Mouse (Mus musculus) MEL (cell line): ENCODE data around the gene Dph1. TPM values are rescaled to one million over a fixed set of nuclear protein-coding genes. Genes with fewer than 3 reads are reported as not detected.
A peak's percentile ranks its signal among the peaks of the same experiment; 100 is the strongest.

Source experiments
- DNase-seq: peaks from one replicate; pipeline ENCODE4 v3.0.0; 2011; ENCODE audit warnings: low read depth, low spot score
- H3K27ac ChIP-seq: 2 replicates; pipeline ENCODE4 v1.5.1; 2012; ENCODE audit warnings: low read depth, mild to moderate bottlenecking, control low read depth, low read length, moderate library complexity; ENCODE audit not compliant: control insufficient read depth
- H3K27me3 ChIP-seq, 2 experiments: fragments of 150-350 bp in 1 of 2; sonication (generic) in 1 of 2; 2 replicates each; pipeline ENCODE4 v1.6.1; 2012; ENCODE audit warnings: low read length in 2 of 2, mild to moderate bottlenecking in 2 of 2, improper control_type of control experiment in 1 of 2, moderate library complexity in 1 of 2; ENCODE audit not compliant: insufficient read depth in 2 of 2, control insufficient read depth in 1 of 2
- H3K36me3 ChIP-seq, 2 experiments: 2 replicates each; pipeline ENCODE4 v1.6.1; 2012 to 2014; ENCODE audit warnings: low read length in 2 of 2, improper control_type of control experiment in 1 of 2, inconsistent platforms in 1 of 2, mild to moderate bottlenecking in 1 of 2; ENCODE audit not compliant: insufficient read depth in 2 of 2, control insufficient read depth in 1 of 2
- H3K4me1 ChIP-seq, 2 experiments: fragments of 150-350 bp in 1 of 2; sonication (generic) in 1 of 2; 2 replicates each; pipeline ENCODE4 v1.6.1; 2012; ENCODE audit warnings: low read length in 2 of 2, improper control_type of control experiment in 1 of 2, mild to moderate bottlenecking in 1 of 2; ENCODE audit not compliant: insufficient read depth in 2 of 2, control insufficient read depth in 1 of 2
- H3K4me3 ChIP-seq, 2 experiments: fragments of 150-350 bp in 1 of 2; sonication (generic) in 1 of 2; 2 replicates each; pipeline ENCODE4 v1.5.1; 2012; ENCODE audit warnings: low read depth in 2 of 2, low read length in 2 of 2, mild to moderate bottlenecking in 2 of 2, moderate library complexity in 2 of 2, control low read depth in 1 of 2, improper control_type of control experiment in 1 of 2; ENCODE audit not compliant: control insufficient read depth in 1 of 2, insufficient read depth in 1 of 2
- H3K79me2 ChIP-seq: 2 replicates; pipeline ENCODE4 v1.6.1; 2012; ENCODE audit warnings: mild to moderate bottlenecking, low read length, moderate library complexity; ENCODE audit not compliant: control insufficient read depth, poor library complexity, insufficient read depth
- H3K9ac ChIP-seq: 2 replicates; pipeline ENCODE4 v1.6.1; 2012; ENCODE audit warnings: low read depth, mild to moderate bottlenecking, control low read depth, low read length, moderate library complexity; ENCODE audit not compliant: control insufficient read depth, poor library complexity, severe bottlenecking
- H3K9me3 ChIP-seq: fragments of 150-350 bp; sonication (generic); replicated peaks from 2 replicates; pipeline ENCODE4 v1.6.1; 2012; ENCODE audit warnings: mild to moderate bottlenecking, low read length, improper control_type of control experiment, moderate library complexity; ENCODE audit not compliant: insufficient read depth
- CHD1 ChIP-seq: IDR thresholded peaks from 2 replicates; pipeline ENCODE4 v1.6.1; 2012; ENCODE audit warnings: low read depth, mild to moderate bottlenecking, inconsistent platforms, low read length, improper control_type of control experiment
- ELF1 ChIP-seq: IDR thresholded peaks from 2 replicates; pipeline ENCODE4 v1.6.1; 2014; ENCODE audit warnings: low read depth, mild to moderate bottlenecking, inconsistent platforms, low read length, improper control_type of control experiment, moderate library complexity
- EP300 ChIP-seq, 2 experiments: IDR thresholded peaks; 2 replicates each; pipeline ENCODE4 v1.6.1; 2011; ENCODE audit warnings: improper control_type of control experiment in 2 of 2, low read length in 2 of 2, low read depth in 1 of 2, mild to moderate bottlenecking in 1 of 2
- ETS1 ChIP-seq: IDR thresholded peaks from 2 replicates; pipeline ENCODE4 v1.6.1; 2012; ENCODE audit warnings: low read depth, mild to moderate bottlenecking, inconsistent platforms, low read length, improper control_type of control experiment, moderate library complexity
- MAFK ChIP-seq: IDR thresholded peaks from 2 replicates; pipeline ENCODE4 v1.6.1; 2011; ENCODE audit warnings: low read depth, mild to moderate bottlenecking, low read length, improper control_type of control experiment, borderline replicate concordance
- MAZ ChIP-seq: IDR thresholded peaks from 2 replicates; pipeline ENCODE4 v1.6.1; 2012; ENCODE audit warnings: low read depth, mild to moderate bottlenecking, inconsistent platforms, low read length, improper control_type of control experiment
- MYC ChIP-seq: IDR thresholded peaks from 2 replicates; pipeline ENCODE4 v1.6.1; 2011; ENCODE audit warnings: low read depth, mild to moderate bottlenecking, low read length, improper control_type of control experiment, moderate library complexity
- NRF1 ChIP-seq: IDR thresholded peaks from 2 replicates; pipeline ENCODE4 v1.6.1; 2014; ENCODE audit warnings: low read depth, mild to moderate bottlenecking, inconsistent platforms, low read length, improper control_type of control experiment, moderate library complexity; ENCODE audit not compliant: poor library complexity, insufficient read depth, severe bottlenecking
- POLR2A ChIP-seq, 2 experiments: IDR thresholded peaks; 2 replicates each; pipeline ENCODE4 v1.6.1; 2011 to 2012; ENCODE audit warnings: low read length in 2 of 2, mild to moderate bottlenecking in 2 of 2, control low read depth in 1 of 2, improper control_type of control experiment in 1 of 2, low read depth in 1 of 2, moderate library complexity in 1 of 2; ENCODE audit not compliant: control insufficient read depth in 1 of 2, insufficient read depth in 1 of 2, poor library complexity in 1 of 2
- POLR2AphosphoS5 ChIP-seq: IDR thresholded peaks from 2 replicates; pipeline ENCODE4 v1.6.1; 2012; ENCODE audit warnings: low read depth, borderline replicate concordance, mild to moderate bottlenecking, inconsistent platforms, low read length, moderate library complexity, mixed read lengths
- RAD21 ChIP-seq: IDR thresholded peaks from 2 replicates; pipeline ENCODE4 v1.6.1; 2011; ENCODE audit warnings: mild to moderate bottlenecking, low read depth, low read length, improper control_type of control experiment
- RCOR1 ChIP-seq: IDR thresholded peaks from 2 replicates; pipeline ENCODE4 v1.6.1; 2012; ENCODE audit warnings: low read depth, mild to moderate bottlenecking, inconsistent platforms, low read length, improper control_type of control experiment
- TBP ChIP-seq: IDR thresholded peaks from 2 replicates; pipeline ENCODE4 v1.8.0; 2011; ENCODE audit warnings: low read depth, low read length, improper control_type of control experiment
- TCF12 ChIP-seq: IDR thresholded peaks from 2 replicates; pipeline ENCODE4 v1.6.1; 2014; ENCODE audit warnings: low read depth, mild to moderate bottlenecking, inconsistent platforms, low read length, improper control_type of control experiment, moderate library complexity
- UBTF ChIP-seq: IDR thresholded peaks from 2 replicates; pipeline ENCODE4 v1.6.1; 2012; ENCODE audit warnings: low read depth, mild to moderate bottlenecking, inconsistent platforms, low read length, improper control_type of control experiment, moderate library complexity, borderline replicate concordance; ENCODE audit not compliant: insufficient read depth
- USF2 ChIP-seq, 2 experiments: IDR thresholded peaks; 2 replicates each; pipeline ENCODE4 v1.6.1; 2011 to 2012; ENCODE audit warnings: improper control_type of control experiment in 2 of 2, low read length in 2 of 2, borderline replicate concordance in 1 of 2, inconsistent platforms in 1 of 2, low read depth in 1 of 2, mild to moderate bottlenecking in 1 of 2; ENCODE audit not compliant: insufficient read depth in 1 of 2
- ZKSCAN1 ChIP-seq: IDR thresholded peaks from 2 replicates; pipeline ENCODE4 v1.6.1; 2012; ENCODE audit warnings: low read depth, mild to moderate bottlenecking, inconsistent platforms, low read length, improper control_type of control experiment, moderate library complexity
- ZNF384 ChIP-seq: IDR thresholded peaks from 2 replicates; pipeline ENCODE4 v1.6.1; 2012; ENCODE audit warnings: low read depth, mild to moderate bottlenecking, inconsistent platforms, low read length, improper control_type of control experiment
- polyA plus RNA-seq, 2 experiments: library from polyadenylated mRNA; stranded (reverse) in 1 of 2; unstranded in 1 of 2; fragments of >175 nt in 1 of 2; fragments of >200 nt in 1 of 2; gene quantifications; 2 replicates each; pipeline versions ENCODE4 v1.2.1 to v1.2.4; 2012; ENCODE audit warnings: low replicate concordance in 2 of 2, low read depth in 1 of 2; ENCODE audit not compliant: insufficient read length in 2 of 2, insufficient read depth in 1 of 2, missing spikeins in 1 of 2
- total RNA-seq: library from RNA; depleted of rRNA; stranded (reverse); fragments of 300-350 nt; gene quantifications from 2 replicates; pipeline ENCODE4 v1.2.3, GENCODE M21; 2012

Dph1 gene
- total and polyA plus RNA-seq, 3 experiments = 58.4 to 59.5 TPM; not detected in 1

DNA sequence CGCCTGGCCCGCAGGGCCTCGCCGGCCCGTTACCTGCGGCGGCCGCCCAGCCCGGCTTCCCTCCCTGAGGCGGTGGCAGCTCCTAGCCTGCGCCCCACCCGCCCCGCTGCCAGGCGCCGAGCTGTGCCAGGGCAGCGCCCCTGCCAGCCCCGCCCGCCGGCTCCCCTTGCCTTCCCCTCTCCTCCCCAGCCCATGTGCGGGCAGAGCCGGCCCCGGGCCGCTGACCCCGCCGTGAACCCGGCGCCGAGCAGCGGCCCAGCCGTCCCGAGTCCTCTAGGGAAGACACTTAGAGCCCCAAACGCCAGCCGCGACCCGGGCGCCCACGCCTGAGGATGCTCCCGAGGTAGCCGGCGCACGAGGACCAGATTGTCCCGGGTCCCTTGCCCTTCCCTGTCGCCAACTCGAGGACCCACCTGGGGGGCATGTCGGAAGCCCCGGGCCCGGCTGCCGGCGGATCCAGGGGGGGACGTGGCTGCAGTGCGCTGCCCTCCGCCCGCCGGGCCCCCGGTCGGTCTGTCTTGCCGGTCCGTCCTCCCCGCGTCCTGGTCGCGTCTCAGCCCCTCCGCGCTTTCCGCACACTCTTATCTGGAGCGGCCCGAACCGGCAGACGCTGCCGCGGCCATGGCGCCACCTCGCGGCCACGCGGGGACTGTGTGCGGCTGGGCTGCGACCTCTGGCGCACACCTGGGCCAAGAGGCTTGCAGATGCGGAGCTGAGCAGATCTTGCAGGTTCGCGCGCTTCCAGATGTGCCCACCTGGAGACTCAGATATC lies 22.3 kb downstream of the Dph1 start (continued):
- TF ChIP-seq USF2 (IDR thresholded peaks at IDR 0.05; ENCODE audit: borderline replicate concordance in 1 of 2, insufficient read depth in 1 of 2, low read depth in 1 of 2, low read length in 2 of 2) (no peak), MAZ (peak; percentile 73; the same call in 1 of the 2 replicates), ZKSCAN1 (no peak), RCOR1 (no peak), RAD21 (peak; percentile 81), EP300 (IDR thresholded peaks at IDR 0.05; ENCODE audit: low read depth in 1 of 2, low read length in 2 of 2) (peak in 1 of 2 experiments; percentile 56; a peak in 2 of 4 replicates), ZNF384 (no peak), ETS1 (peak; percentile 43), NRF1 (peak; percentile 29; the same call in 1 of the 2 replicates), ELF1 (no peak), TCF12 (peak; percentile 73), POLR2A (IDR thresholded peaks at IDR 0.05; ENCODE audit: control insufficient read depth in 1 of 2, insufficient read depth in 1 of 2, low read depth in 1 of 2, low read length in 2 of 2, poor library complexity in 1 of 2) (peak; percentile 53 to 74; a peak in 3 of 4 replicates), CHD1 (0 out of 2 replicates have a peak, but pooled peaks have one; percentile 61), MAFK (no peak), MYC (no peak; the same call in 1 of the 2 replicates), UBTF (peak; percentile 78; the same call in 1 of the 2 replicates), TBP (no peak)

DNA sequence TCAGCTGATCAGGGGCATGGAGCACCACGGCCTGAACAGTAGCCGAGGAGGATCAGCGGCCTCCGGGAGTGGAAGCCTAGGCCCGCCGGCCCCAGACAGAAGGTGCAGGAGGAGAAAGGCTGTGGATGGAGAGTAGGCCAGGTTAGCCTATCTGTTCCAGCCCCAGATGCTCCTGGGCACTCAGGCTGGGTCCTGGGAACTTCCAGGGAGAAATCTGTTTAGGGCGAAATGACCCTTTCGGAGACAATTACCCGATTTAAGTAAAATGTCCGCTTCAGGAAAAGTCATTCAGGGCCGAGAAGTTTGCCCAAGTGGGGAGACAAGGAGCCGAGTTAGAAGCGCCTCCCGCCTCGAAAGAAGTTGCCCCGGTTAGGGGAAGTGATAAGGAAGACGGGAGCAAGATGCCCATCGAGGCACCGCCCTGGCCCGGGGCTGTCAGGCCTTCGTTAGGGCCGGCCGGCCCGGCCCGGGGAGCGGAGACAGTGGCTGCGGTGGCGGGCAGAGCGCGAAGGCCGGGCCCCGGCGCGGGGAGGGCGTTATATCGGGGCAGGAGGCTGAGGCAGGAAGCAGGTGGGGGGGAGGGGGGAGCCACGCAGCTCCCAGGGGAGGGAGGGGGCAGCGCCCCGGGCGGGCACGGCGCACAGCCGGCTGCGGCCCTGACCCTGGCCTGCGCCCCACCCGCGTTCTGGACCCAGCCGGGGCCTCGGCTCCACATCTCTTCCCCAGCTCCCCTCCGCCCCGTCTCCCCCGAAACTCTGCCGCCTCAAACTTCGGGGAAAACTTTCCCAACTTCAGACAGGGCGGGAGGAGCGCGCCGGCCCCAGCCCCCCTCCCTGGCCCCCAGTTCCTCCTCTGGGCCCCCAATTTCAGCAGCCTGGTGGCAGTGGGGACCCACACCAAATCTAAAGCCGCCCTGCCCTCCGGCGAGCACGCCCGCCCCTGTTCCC lies 23.1 kb downstream of the Dph1 start:
- peak; percentile 55 for DNase-seq
- H3K27me3 ChIP-seq = no peaks in the 10 kb centered on the region

More for the DNA sequence above, 23.1 kb downstream of the Dph1 start:
- Histone ChIP-seq H3K9ac (peak overlapping the region; percentile 85), H3K4me1 (peaks cover 0 to 22% of the 10 kb centered on the region in 2 experiments; a peak in 2 of 4 replicates), H3K9me3 (no peaks in the 10 kb centered on the region), H3K79me2 (peaks cover 32% of the 10 kb centered on the region), H3K27ac (no peak overlapping the region), H3K4me3 (peak overlapping the region; percentile 70 to 81), H3K36me3 (peaks cover 0 to 15% of the 10 kb centered on the region in 2 experiments; a peak in 2 of 4 replicates)
- TF ChIP-seq UBTF (0 out of 2 replicates have a peak, but pooled peaks have one; percentile 60), POLR2AphosphoS5 (no peak)
